Mouse (Mus musculus): Measurements from ENCODE around the gene Abr.

DNA sequence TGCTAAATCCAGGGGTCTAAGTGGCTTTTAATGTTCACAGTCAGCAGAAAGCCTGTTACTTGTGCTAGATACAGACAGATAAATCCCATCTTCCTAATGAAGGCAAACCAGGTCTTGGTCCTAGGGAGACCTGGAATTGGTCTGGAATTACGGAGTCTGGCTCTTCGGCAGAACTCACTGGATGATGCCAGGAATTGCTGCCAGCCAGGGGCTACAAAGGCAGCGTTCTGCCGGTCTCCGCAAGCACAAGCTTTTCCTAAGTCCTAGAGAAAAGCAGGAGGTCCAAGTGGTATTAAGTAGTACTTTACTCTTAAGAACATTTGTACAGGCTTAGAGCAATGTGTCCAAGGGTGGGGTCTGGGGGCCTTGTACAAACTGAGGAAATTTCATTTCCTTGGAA lies 237.8 kb downstream of the Abr start:
- TF ChIP-seq GATA1 (IDR thresholded peaks at IDR 0.05; ENCODE audit: borderline replicate concordance, low read length) (no peak), FLI1 (IDR thresholded peaks at IDR 0.05; ENCODE audit: low read length) (no peak)

All from megakaryocyte, embryonic 14.5 days (primary cell).